Mouse (Mus musculus): ENCODE data around the gene Gm48552. TPM values are rescaled to one million over a fixed set of nuclear protein-coding genes. Genes with fewer than 3 reads are reported as not detected.

Gene Gm48552
- polyA plus RNA-seq, 1 experiment from 2014 or later, result 3.3 TPM

- no peak overlapping the region for H3K4me3 ChIP-seq
- no peak overlapping the region for H3K9ac ChIP-seq
- H3K4me2 ChIP-seq, result no peak overlapping the region
- no peak overlapping the region for H3K27ac ChIP-seq
- WGBS, result 75% methylated on average over 8 of the region's 8 CpGs
- peaks cover 4% of the 10 kb centered on the region for H3K27me3 ChIP-seq (replicated peaks)
- H3K36me3 ChIP-seq (replicated peaks), result no peaks in the 10 kb centered on the region
- no peaks in the 10 kb centered on the region for H3K9me3 ChIP-seq
- peaks cover 61% of the 10 kb centered on the region for H3K4me1 ChIP-seq
- ATAC-seq (replicated peaks), result no peak
Observed at GRCm38 (mm10) chr10:81427804-81428506, 39.1 kb downstream of the Gm48552 start.

DNA sequence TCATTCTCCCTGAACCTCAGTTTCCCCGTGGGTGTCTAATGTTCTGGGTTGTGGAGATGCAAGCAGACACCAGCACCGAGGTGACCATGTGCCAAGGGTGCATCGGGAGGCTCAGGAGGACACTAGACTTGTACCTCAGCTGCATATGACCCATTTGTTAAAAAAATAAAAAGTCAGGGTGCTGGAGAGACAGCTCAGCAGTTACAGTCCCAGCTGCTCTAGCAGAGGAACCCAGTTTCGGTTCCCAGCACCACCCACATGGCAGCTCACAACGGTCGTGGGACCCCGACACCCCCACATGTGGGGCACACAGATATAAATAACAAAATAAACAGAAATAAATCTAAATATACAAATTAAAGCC lies 39.7 kb downstream of the Gm48552 start:
- peaks cover 66% of the 10 kb centered on the region for H3K4me1 ChIP-seq
- H3K27me3 ChIP-seq (replicated peaks), result peaks cover 4% of the 10 kb centered on the region
- 93% methylated on average over 7 of the region's 7 CpGs for WGBS
- H3K27ac ChIP-seq, result no peak overlapping the region
- no peak for ATAC-seq (replicated peaks)
- no peak overlapping the region for H3K4me3 ChIP-seq
- no peak overlapping the region for H3K4me2 ChIP-seq
- H3K9ac ChIP-seq, result no peak overlapping the region
- no peaks in the 10 kb centered on the region for H3K9me3 ChIP-seq
- H3K36me3 ChIP-seq (replicated peaks), result no peaks in the 10 kb centered on the region

- ATAC-seq (replicated peaks), result no peak
- no peaks in the 10 kb centered on the region for H3K36me3 ChIP-seq (replicated peaks)
- H3K9ac ChIP-seq, result no peak overlapping the region
- peak overlapping the region; percentile 72; the same call in 1 of the 2 replicates for H3K4me3 ChIP-seq
- H3K4me2 ChIP-seq, result peak overlapping the region; percentile 88
- WGBS, result 28% methylated on average over 2 of the region's 2 CpGs
- H3K27ac ChIP-seq, result no peak overlapping the region
- peaks cover 64% of the 10 kb centered on the region for H3K4me1 ChIP-seq
- H3K9me3 ChIP-seq, result no peaks in the 10 kb centered on the region
- H3K27me3 ChIP-seq (replicated peaks), result peaks cover 4% of the 10 kb centered on the region
Observed at GRCm38 (mm10) chr10:81429092-81429491, 40.3 kb downstream of the Gm48552 start.

DNA sequence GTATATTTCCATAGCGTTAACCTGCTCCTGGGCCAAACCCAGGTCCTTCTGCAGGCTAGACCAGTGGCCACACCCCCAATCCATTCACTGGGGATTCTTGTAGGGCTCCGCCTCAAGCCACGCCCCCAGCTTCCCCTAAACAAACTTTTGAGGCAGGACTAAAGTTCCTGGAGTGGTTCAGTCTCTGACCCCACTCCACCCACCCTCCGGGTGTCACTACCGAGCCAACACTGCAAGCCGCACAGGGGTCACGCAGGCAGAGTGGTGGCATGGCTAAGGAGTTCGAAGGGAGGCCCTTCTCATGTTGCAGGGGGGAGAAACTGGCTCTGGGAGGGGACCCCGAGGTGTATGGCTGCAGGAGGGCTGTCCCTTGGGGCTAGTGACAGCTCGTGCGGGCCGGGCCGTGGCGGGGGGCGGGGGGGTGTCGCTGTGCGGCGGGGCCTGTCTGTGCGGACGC lies 40.8 kb downstream of the Gm48552 start:
- peak overlapping the region; percentile 94 for H3K27ac ChIP-seq
- no peak for ATAC-seq (replicated peaks)
- H3K4me3 ChIP-seq, result peak overlapping the region; percentile 72
- H3K4me1 ChIP-seq, result peaks cover 60% of the 10 kb centered on the region
- no peaks in the 10 kb centered on the region for H3K36me3 ChIP-seq (replicated peaks)
- WGBS, result 1% methylated on average over 20 of the region's 20 CpGs
- H3K9ac ChIP-seq, result peak overlapping the region; percentile 76
- H3K27me3 ChIP-seq (replicated peaks), result peaks cover 4% of the 10 kb centered on the region
- H3K9me3 ChIP-seq, result no peaks in the 10 kb centered on the region
- H3K4me2 ChIP-seq, result peak overlapping the region; percentile 88

- peak overlapping the region; percentile 94 for H3K27ac ChIP-seq
- H3K27me3 ChIP-seq (replicated peaks), result peaks cover 4% of the 10 kb centered on the region
- WGBS, result 1% methylated on average over 51 of the region's 89 CpGs
- peak; percentile 19 for ATAC-seq (replicated peaks)
- H3K9ac ChIP-seq, result peak overlapping the region; percentile 76
- no peaks in the 10 kb centered on the region for H3K9me3 ChIP-seq
- no peaks in the 10 kb centered on the region for H3K36me3 ChIP-seq (replicated peaks)
- peak overlapping the region; percentile 88 for H3K4me2 ChIP-seq
- peaks cover 59% of the 10 kb centered on the region for H3K4me1 ChIP-seq
- H3K4me3 ChIP-seq, result peak overlapping the region; percentile 72
Observed at GRCm38 (mm10) chr10:81430141-81430830, 41.5 kb downstream of the Gm48552 start.

GRCm38 (mm10) chr10:81430831-81431525 lies 42.2 kb downstream of the Gm48552 start:
- Histone ChIP-seq H3K9ac (peak overlapping the region; percentile 76), H3K36me3 (replicated peaks) (no peaks in the 10 kb centered on the region), H3K4me1 (peaks cover 54% of the 10 kb centered on the region), H3K9me3 (no peaks in the 10 kb centered on the region), H3K4me3 (peak overlapping the region; percentile 72), H3K27me3 (replicated peaks) (peaks cover 4% of the 10 kb centered on the region), H3K4me2 (peak overlapping the region; percentile 88), H3K27ac (peak overlapping the region; percentile 94)
- WGBS, result 1% methylated on average over 60 of the region's 70 CpGs
- ATAC-seq (replicated peaks), result peak; percentile 12

DNA sequence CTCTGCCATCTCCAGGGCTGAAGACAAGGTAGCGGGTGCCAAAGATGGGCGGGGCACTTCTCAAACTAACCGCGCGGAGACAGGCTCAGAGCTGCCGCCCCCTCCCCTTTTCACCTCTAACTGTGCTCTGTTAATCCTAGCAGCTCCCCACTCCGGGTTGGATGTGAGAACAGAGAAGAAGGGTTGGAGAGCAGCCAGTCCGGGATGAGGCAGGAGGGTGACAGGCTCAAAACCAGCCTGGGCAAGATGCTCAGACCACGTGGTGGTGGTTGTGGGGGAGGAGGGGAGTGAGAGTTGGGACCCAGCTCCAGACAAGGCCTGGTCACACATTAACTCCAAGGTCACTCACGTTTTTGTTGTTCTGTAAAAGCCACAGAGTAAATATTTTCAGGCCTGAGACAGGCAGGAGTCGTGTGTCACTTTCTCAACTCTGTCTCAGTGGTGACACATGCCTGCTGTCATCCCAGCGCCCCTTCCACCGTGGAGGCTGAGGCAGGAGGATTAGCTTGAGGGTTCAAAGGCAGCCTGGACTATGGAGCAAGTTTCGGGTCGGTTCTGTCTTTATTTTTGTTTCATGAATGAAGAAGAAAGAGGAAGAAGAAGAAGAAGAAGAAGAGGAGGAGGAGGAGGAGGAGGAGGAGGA lies 42.8 kb downstream of the Gm48552 start:
- H3K4me1 ChIP-seq, result peaks cover 47% of the 10 kb centered on the region
- H3K27ac ChIP-seq, result peak overlapping the region; percentile 94

GRCm38 (mm10) chr10:81432169-81432867 lies 43.5 kb downstream of the Gm48552 start:
- 63% methylated on average over 21 of the region's 21 CpGs for WGBS
- H3K4me1 ChIP-seq, result peaks cover 41% of the 10 kb centered on the region
- no peaks in the 10 kb centered on the region for H3K9me3 ChIP-seq
- peaks cover 2% of the 10 kb centered on the region for H3K27me3 ChIP-seq (replicated peaks)
- ATAC-seq (replicated peaks), result peak; percentile 7; the same call in 1 of the 2 replicates
- no peaks in the 10 kb centered on the region for H3K36me3 ChIP-seq (replicated peaks)
- peak overlapping the region; percentile 55 for H3K4me2 ChIP-seq
- peak overlapping the region; percentile 26 for H3K4me3 ChIP-seq
- peak overlapping the region; percentile 55; the same call in 1 of the 2 replicates for H3K27ac ChIP-seq
- peak overlapping the region; percentile 6; the same call in 1 of the 2 replicates for H3K9ac ChIP-seq

More for the DNA sequence above, 42.8 kb downstream of the Gm48552 start:
- H3K4me3 ChIP-seq, result peak overlapping the region; percentile 72
- H3K36me3 ChIP-seq (replicated peaks), result no peaks in the 10 kb centered on the region
- H3K9me3 ChIP-seq, result no peaks in the 10 kb centered on the region
- peak overlapping the region; percentile 76; the same call in 1 of the 2 replicates for H3K9ac ChIP-seq
- WGBS, result 16% methylated on average over 15 of the region's 15 CpGs
- peaks cover 4% of the 10 kb centered on the region for H3K27me3 ChIP-seq (replicated peaks)
- ATAC-seq (replicated peaks), result no peak
- peak overlapping the region; percentile 88 for H3K4me2 ChIP-seq

DNA sequence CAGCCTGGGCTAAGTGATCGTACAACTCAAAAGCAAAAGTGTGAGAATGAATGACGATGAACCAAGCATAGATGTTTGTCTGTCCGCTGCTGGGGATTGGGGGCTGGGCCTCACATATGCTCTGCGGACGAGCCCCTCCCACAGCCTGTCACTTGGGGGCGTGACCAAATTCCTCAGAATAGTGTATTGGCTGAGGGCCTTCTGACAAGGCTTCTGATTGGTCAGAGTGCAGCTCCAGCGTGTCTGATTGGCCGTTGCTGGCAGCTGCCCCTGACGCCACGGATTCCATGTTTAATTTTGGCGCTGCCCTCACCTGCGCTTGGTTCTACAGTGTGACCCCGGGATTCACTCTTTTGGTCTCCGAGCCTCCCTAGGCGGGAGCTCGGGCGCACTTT lies 44.1 kb downstream of the Gm48552 start:
- H3K27me3 ChIP-seq (replicated peaks), result no peaks in the 10 kb centered on the region
- no peaks in the 10 kb centered on the region for H3K9me3 ChIP-seq
- H3K9ac ChIP-seq, result peak overlapping the region; percentile 27; the same call in 1 of the 2 replicates
- peak overlapping the region; percentile 55 for H3K4me2 ChIP-seq
- peak; percentile 89 for ATAC-seq (replicated peaks)
- peak overlapping the region; percentile 55; the same call in 1 of the 2 replicates for H3K27ac ChIP-seq
- no peaks in the 10 kb centered on the region for H3K36me3 ChIP-seq (replicated peaks)
- H3K4me1 ChIP-seq, result peaks cover 39% of the 10 kb centered on the region
- 3% methylated on average over 17 of the region's 17 CpGs for WGBS
- peak overlapping the region; percentile 26 for H3K4me3 ChIP-seq

- Histone ChIP-seq H3K27me3 (replicated peaks) (no peaks in the 10 kb centered on the region), H3K9ac (no peak overlapping the region), H3K4me3 (no peak overlapping the region), H3K36me3 (replicated peaks) (no peaks in the 10 kb centered on the region), H3K4me1 (peaks cover 39% of the 10 kb centered on the region), H3K27ac (no peak overlapping the region), H3K4me2 (peak overlapping the region; percentile 55; the same call in 1 of the 2 replicates), H3K9me3 (no peaks in the 10 kb centered on the region)
- no peak for ATAC-seq (replicated peaks)
- 76% methylated on average over 26 of the region's 26 CpGs for WGBS
Observed at GRCm38 (mm10) chr10:81433541-81434289, 44.9 kb downstream of the Gm48552 start.
